Mouse (Mus musculus) E14TG2a.4 (cell line): ENCODE measurements around the gene Icos.

ENCODE experiments used
- CTCF ChIP-seq: conservative IDR thresholded peaks from 2 replicates; pipeline ENCODE4 v1.5.1; 2014; ENCODE audit warnings: low read length
- NANOG ChIP-seq: IDR thresholded peaks from 2 replicates; pipeline ENCODE4 v1.6.1; 2014; ENCODE audit warnings: borderline replicate concordance, low read length, mixed read lengths
- POU5F1 ChIP-seq: IDR thresholded peaks from 2 replicates; pipeline ENCODE4 v1.6.1; 2014; ENCODE audit warnings: low read length, borderline replicate concordance

GRCm38 (mm10) chr1:60961080-60961479 is 16.6 kb upstream of the Icos start:
- TF ChIP-seq CTCF, result peak; percentile 45
- TF ChIP-seq NANOG, result no peak
- no peak for TF ChIP-seq POU5F1
